Mouse (Mus musculus) stomach, postnatal 0 days (tissue): ENCODE measurements around the gene Ttll13.

Source experiments
- CTCF ChIP-seq: IDR thresholded peaks from 2 replicates; pipeline ENCODE4 v1.5.1; 2016; ENCODE audit warnings: antibody characterized with exemption, low read depth, mild to moderate bottlenecking, moderate library complexity
- EP300 ChIP-seq: optimal IDR thresholded peaks from 2 replicates; pipeline ENCODE3; 2016; ENCODE audit warnings: antibody characterized with exemption

DNA sequence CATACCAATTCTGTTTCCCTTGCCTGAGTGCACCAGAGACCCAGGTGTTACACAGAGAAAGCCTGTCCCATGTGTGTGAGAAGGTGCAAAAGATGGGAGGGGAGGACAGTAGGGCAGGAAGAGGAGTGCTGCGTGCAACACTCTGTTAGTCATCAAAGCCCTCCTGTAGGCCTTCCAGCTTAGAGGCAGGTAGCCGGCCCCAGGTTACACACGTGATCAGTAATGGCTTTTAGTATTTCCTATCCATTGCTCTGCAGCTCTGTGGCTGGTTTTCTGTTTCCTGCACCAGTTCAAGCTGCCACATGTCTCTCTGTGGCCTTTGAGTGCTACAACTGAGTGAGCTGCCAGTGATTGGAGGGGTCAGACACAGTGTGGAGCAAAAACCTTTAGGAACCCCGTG lies 41.8 kb upstream of the Ttll13 start:
- TF ChIP-seq CTCF: no peak
- TF ChIP-seq EP300: no peak
